Mouse (Mus musculus): ENCODE measurements at regions not wholly inside any gene's neighbourhood (a gene's known extent, or its start where the extent isn't known, plus 50 kb on each side); places are given as distances from the start of the nearest gene placed in this dataset.

DNA sequence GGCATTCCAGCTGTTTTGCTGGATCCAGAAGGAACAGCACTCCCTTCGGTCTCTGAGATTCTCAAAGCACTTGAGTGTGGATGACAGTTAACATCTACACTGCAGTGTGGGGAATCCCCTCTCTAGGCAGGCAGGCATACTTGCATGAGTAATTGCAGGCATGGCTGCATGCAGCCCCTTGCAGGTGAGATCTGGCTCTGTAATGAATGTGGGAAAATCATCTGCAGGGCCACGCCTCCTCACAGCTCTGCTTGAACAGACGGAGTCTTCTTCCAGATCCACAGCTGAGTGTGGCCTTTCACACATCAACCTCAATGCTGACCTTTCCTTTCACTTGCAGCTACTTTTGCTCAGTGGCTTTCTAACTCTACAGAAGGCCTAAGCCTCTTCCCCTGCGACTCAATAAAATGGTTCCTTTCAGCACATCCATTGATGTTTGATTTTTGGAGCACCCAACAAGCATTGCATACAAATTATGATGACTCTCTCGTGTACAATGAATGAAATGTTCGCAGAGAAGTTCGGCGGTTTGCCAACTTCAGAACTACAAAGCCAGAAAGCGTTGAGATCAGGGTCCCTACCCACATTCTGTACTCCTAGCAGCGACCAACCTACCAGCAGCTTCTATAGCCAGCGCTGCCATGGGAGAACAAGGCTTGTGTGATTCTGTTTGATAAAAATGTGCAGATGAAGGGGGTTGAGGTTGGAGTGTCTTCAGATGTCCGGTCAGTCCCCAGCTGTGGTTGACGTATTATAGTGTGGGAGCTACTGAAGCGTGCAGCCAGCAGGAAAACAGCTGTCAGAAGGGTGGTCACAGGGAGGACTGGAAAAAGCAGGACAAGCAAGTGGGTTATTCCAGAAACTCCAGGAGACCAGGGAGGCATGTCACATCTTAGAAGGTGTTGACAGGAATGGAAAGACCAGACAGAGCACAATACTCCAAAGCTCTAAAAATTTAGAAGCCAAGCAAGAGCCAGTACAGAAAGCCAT lies 211.1 kb downstream of the Gm5447 start:
- H3K4me3 ChIP-seq (ENCODE audit: insufficient read depth, low read length) = no peak overlapping the region
- H3K4me1 ChIP-seq (ENCODE audit: control insufficient read depth, insufficient read depth, low read length) = no peaks in the 10 kb centered on the region
- H3K27ac ChIP-seq (ENCODE audit: insufficient read depth, low read depth, low read length) = no peak overlapping the region
- TF ChIP-seq CTCF (IDR thresholded peaks at IDR 0.05; ENCODE audit: low read depth, low read length) = no peak
- no peak for TF ChIP-seq POLR2A (IDR thresholded peaks at IDR 0.05; ENCODE audit: borderline replicate concordance, low read depth, low read length)

DNA sequence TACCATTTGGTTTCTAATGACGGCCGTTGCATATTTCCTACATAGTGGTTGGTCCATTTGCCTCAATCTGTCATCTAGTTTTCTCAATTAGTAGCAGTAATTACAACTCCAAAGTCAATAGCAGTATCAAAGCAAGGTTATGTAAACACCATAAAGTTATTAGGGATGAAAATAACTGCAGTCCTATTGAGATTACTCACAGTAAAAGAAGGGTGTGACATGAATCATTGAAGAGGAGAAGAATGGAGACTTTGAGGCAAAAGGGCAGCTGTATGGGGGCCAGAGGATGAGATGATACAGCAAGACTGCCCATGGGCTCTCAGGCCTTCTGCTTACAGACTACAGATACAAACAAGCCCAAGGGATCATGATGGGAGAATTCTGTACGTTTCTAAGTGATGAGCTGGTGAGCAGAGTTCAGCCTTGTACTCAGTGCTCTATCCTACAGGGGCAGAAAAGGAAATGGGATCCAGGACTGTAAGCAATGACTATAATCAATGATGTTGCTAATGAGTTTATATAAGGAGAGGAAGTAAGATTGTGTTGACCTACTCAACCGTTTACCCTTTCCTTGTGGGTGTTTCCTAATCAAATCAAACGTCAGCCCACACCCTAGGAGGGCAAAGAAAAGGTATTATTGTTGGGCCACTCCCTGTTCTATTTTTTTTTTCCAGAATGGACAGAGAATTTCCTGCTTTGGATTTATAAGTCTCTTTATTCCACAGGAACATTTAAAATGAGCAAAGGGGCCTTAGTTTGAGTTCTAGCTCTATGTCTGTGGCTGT lies 213.0 kb downstream of the Gm5447 start:
- Histone ChIP-seq H3K4me1 (ENCODE audit: control insufficient read depth, insufficient read depth, low read length) (no peaks in the 10 kb centered on the region), H3K27ac (ENCODE audit: insufficient read depth, low read depth, low read length) (no peak overlapping the region), H3K4me3 (ENCODE audit: insufficient read depth, low read length) (no peak overlapping the region)
- no peak for TF ChIP-seq POLR2A (IDR thresholded peaks at IDR 0.05; ENCODE audit: borderline replicate concordance, low read depth, low read length)
- no peak for TF ChIP-seq CTCF (IDR thresholded peaks at IDR 0.05; ENCODE audit: low read depth, low read length)

DNA sequence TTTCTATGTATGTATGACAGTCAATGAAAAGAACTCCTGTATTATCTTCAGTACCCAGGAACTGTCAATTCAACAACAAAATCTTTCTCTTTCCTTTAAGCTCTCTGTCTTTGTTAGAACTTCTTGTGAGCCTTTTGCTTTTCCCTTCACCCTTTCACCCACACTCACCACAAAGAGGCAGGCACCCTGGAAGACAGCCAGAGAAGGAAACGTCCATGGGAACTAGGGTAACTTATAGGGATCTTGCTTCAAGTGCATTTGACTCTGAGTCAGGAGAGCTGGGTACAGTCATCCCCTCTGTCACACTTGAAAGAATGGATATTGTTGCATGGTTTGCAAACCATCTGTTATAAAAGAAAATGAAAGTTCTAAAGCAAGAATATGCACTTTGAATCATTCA lies 215.1 kb downstream of the Gm5447 start:
- H3K4me1 ChIP-seq (ENCODE audit: control insufficient read depth, insufficient read depth, low read length) = no peaks in the 10 kb centered on the region

DNA sequence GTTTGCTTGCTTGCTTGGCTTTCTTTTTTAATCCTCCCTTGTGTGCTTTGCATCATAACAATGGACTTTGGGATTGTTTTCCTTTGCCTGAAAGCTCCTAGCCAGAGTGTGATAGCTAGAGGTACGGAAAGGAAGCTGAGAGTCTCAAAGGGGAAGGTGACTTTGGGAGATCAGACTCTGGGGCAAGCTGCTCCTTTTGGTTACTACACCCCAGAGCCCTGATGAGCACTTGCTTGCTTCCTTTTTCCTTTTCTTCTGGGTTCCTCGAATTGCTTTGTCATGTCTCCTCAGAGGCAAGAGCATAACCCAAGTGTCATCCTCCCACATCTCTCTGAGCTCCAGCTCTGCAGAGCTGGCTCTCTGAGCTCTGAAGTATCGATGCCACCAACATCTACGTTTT lies 216.0 kb downstream of the Gm5447 start:
- no peaks in the 10 kb centered on the region for H3K4me1 ChIP-seq (ENCODE audit: control insufficient read depth, insufficient read depth, low read length)
- H3K27ac ChIP-seq (ENCODE audit: insufficient read depth, low read depth, low read length) = no peak overlapping the region
- TF ChIP-seq CTCF (IDR thresholded peaks at IDR 0.05; ENCODE audit: low read depth, low read length) (no peak), POLR2A (IDR thresholded peaks at IDR 0.05; ENCODE audit: borderline replicate concordance, low read depth, low read length) (no peak)
- H3K4me3 ChIP-seq (ENCODE audit: insufficient read depth, low read length) = no peak overlapping the region

More for the DNA sequence above, 215.1 kb downstream of the Gm5447 start:
- Histone ChIP-seq H3K4me3 (ENCODE audit: insufficient read depth, low read length) (no peak overlapping the region), H3K27ac (ENCODE audit: insufficient read depth, low read depth, low read length) (no peak overlapping the region)
- TF ChIP-seq CTCF (IDR thresholded peaks at IDR 0.05; ENCODE audit: low read depth, low read length) (no peak), POLR2A (IDR thresholded peaks at IDR 0.05; ENCODE audit: borderline replicate concordance, low read depth, low read length) (no peak)

DNA sequence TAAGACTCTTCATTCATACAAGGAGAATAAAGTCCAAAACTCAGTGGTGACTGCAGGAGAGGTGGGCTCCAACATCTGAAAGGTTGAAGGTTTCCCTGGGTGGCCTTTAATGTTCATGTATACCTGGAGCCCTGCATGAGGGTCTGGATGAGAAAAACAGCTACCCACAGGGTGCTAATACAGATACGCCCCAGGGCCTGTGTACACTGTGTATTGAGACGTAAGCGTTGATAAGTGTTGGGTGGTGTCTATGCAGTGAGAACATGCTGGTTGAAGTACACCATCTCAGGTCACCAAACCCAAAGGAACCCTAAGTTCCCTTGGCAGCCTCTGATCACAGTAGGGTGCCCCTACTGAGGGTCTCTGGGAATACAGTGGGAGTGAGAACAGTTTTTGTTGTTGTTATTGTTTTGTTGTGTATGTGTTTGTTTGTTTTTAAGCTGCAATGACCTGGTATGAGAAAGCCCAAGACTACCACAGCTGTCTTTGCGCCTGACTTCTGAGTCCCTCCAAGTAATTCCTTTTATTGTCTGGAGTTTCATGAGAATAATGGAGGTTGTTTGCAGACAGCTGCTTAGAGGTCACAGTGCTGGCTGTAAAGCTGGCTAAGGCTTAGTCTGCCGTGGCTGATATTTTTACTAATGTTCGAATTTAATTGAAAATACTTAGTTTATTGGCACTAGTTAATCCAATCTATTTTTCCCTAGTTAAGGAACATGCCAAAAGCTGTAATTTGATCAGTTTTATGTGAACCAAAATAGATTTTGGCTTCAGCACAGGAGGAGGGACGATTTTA lies 217.5 kb downstream of the Gm5447 start:
- TF ChIP-seq CTCF (IDR thresholded peaks at IDR 0.05; ENCODE audit: low read depth, low read length) (no peak), POLR2A (IDR thresholded peaks at IDR 0.05; ENCODE audit: borderline replicate concordance, low read depth, low read length) (no peak)
- Histone ChIP-seq H3K4me1 (ENCODE audit: control insufficient read depth, insufficient read depth, low read length) (no peaks in the 10 kb centered on the region), H3K27ac (ENCODE audit: insufficient read depth, low read depth, low read length) (no peak overlapping the region), H3K4me3 (ENCODE audit: insufficient read depth, low read length) (no peak overlapping the region)

DNA sequence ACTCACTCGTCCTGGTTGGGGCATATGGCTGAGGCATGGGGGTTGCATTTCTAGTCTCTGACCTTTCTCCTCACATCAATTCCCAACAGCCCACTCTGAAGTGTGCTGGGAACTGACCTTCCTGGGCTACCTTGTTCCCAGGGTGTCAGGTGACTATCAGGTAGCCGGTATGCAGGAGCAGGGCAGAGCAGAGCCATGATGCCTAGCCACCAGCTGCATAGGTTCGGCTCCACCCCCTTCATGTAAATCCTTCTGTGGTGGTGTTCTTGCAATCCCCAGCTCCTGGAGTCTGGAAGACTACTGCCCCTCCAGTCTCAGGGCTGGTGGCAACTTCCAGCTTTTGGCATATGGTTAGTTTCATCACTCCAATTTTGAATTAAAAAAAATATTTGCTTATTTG lies 221.0 kb downstream of the Gm5447 start:
- no peak overlapping the region for H3K4me3 ChIP-seq (ENCODE audit: insufficient read depth, low read length)
- no peak overlapping the region for H3K27ac ChIP-seq (ENCODE audit: insufficient read depth, low read depth, low read length)
- no peak for TF ChIP-seq POLR2A (IDR thresholded peaks at IDR 0.05; ENCODE audit: borderline replicate concordance, low read depth, low read length)
- no peak for TF ChIP-seq CTCF (IDR thresholded peaks at IDR 0.05; ENCODE audit: low read depth, low read length)
- H3K4me1 ChIP-seq (ENCODE audit: control insufficient read depth, insufficient read depth, low read length) = no peaks in the 10 kb centered on the region

DNA sequence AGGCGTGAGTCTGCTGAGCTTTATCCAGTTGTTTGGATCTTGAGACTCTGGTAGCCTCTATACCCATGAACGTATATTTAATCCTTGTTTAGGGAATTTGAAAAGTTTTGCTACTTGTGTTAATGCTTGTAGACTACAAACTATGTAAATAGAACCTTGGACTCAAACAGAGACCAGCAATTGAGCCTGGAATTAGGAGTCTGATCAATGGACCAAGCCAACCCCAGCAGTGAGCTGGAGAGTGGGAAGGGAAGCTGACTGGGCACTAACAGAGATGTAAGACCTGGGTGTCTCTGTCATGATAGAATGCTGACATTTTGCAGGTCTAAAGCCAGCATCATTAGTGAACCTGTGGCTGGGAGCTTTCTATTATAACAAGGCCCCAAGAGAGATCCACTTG lies 222.5 kb downstream of the Gm5447 start:
- TF ChIP-seq POLR2A (IDR thresholded peaks at IDR 0.05; ENCODE audit: borderline replicate concordance, low read depth, low read length) = no peak
- no peak for TF ChIP-seq CTCF (IDR thresholded peaks at IDR 0.05; ENCODE audit: low read depth, low read length)
- H3K4me1 ChIP-seq (ENCODE audit: control insufficient read depth, insufficient read depth, low read length) = no peaks in the 10 kb centered on the region
- H3K4me3 ChIP-seq (ENCODE audit: insufficient read depth, low read length) = no peak overlapping the region
- no peak overlapping the region for H3K27ac ChIP-seq (ENCODE audit: insufficient read depth, low read depth, low read length)

DNA sequence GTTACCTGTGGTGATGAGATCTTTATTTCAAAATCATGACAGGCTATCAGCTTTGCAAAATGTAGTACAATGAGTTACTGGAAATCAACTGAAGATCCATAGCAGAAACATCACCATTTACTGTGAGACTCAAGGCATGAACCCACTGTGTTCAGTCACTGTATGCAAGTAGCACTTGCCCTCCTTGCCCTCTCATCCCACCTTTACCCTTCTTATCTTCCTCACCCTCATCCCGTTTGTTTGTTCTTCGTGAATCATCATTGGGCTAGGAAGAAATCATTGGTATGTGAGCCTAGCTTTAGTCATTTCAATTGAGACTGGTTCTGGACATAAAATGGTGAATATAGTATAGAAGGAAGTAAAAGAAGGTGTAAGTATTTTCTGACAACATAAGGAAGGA lies 223.6 kb downstream of the Gm5447 start:
- no peaks in the 10 kb centered on the region for H3K4me1 ChIP-seq (ENCODE audit: control insufficient read depth, insufficient read depth, low read length)
- H3K4me3 ChIP-seq (ENCODE audit: insufficient read depth, low read length) = no peak overlapping the region
- TF ChIP-seq CTCF (IDR thresholded peaks at IDR 0.05; ENCODE audit: low read depth, low read length) = no peak
- TF ChIP-seq POLR2A (IDR thresholded peaks at IDR 0.05; ENCODE audit: borderline replicate concordance, low read depth, low read length) = no peak
- no peak overlapping the region for H3K27ac ChIP-seq (ENCODE audit: insufficient read depth, low read depth, low read length)

DNA sequence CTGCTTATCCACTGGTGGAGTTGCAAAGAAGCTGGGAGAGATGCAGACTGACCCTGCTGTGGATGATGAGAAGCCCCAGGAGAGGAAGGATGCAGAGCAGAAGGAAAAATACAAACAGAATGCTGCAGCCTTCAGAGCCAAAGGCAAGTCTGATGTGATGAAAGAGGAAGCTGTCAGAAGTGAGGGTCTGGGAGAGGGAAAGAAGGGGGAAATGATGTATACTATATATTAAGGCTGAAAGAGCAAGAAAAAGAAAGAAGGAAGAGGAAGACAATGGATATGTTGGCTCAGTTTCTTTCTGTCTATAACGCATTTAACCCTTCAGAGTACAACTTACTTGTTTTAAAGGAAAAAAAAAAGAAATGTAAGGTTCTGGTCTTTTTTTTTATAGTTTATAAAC lies 225.4 kb downstream of the Gm5447 start:
- Histone ChIP-seq H3K4me1 (ENCODE audit: control insufficient read depth, insufficient read depth, low read length) (no peaks in the 10 kb centered on the region), H3K4me3 (ENCODE audit: insufficient read depth, low read length) (no peak overlapping the region), H3K27ac (ENCODE audit: insufficient read depth, low read depth, low read length) (no peak overlapping the region)
- TF ChIP-seq POLR2A (IDR thresholded peaks at IDR 0.05; ENCODE audit: borderline replicate concordance, low read depth, low read length) (no peak), CTCF (IDR thresholded peaks at IDR 0.05; ENCODE audit: low read depth, low read length) (no peak)

Data from bone marrow macrophage, adult 2 months (primary cell).